Mouse (Mus musculus): ENCODE results near the gene Tmem30b. TPM values are rescaled to one million over a fixed set of nuclear protein-coding genes. Genes with fewer than 3 reads are reported as not detected.

Tmem30b gene
- polyA plus RNA-seq (2015; fragmentation: Nextera tagmentation; extraction: Ambion mirVana) = 0.18 and 0.37 TPM in 2 replicates

DNA sequence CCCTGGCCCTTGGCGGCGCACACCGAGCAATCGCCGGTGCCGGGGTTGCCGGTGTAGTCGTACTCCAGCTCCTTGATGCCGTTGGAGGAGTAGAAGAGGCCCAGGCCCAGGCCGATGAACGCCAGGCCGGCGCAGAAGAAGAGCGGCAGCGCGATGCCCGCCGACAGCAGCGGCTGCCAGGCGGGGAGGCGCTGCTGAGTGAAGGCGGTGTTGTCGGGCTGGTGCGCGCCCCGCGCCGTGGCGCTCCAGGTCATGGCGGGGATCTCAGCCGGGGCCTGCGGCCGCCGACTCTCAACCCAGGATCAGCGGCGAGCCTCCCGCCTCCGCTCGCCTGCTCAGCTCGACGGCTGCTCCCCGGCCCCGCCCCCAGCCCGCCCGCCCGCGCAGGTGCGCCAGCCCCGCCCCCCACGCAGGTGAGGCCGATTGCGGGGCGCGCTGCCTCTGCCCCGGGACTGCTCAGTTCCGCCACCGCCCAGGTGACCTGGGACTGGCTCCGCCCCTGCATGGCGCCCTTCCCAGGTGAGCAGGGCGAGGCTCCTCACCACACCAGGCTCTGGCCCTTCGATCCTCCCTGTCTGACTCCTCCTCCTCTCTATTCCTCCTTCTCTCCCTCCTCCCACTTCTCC, at the start of gene Tmem30b:
Gene Tmem30b (minus strand): TSS at position 307 of the 626 bp plus-strand sequence.
- Histone ChIP-seq H3K4me2 (ENCODE audit: low read length) (peak within 1 kb of the TSS; percentile 55), H3K27me3 (ENCODE audit: control insufficient read depth, insufficient read depth, low read depth, low read length) (peaks cover 73% of the 10 kb centered on the region), H3K9ac (ENCODE audit: low read depth, low read length) (no peak within 1 kb of the TSS), H3K4me1 (ENCODE audit: control insufficient read depth, insufficient read depth, low read length) (peaks cover 10% of the 10 kb centered on the region), H3K9me3 (replicated peaks; ENCODE audit: control insufficient read depth, low read length, poor library complexity, severe bottlenecking) (no peaks in the 10 kb centered on the region), H3K27ac (ENCODE audit: low read length) (no peak within 1 kb of the TSS), H3K36me3 (ENCODE audit: control insufficient read depth, insufficient read depth, low read length) (no peaks in the 10 kb centered on the region), H3K4me3 (ENCODE audit: low read depth, low read length) (peak within 1 kb of the TSS; percentile 41)
- ATAC-seq = 0 out of 2 replicates have a peak, but pooled peaks have one; percentile 51
- WGBS = 3% methylated on average over 45 of the region's 61 CpGs

DNA sequence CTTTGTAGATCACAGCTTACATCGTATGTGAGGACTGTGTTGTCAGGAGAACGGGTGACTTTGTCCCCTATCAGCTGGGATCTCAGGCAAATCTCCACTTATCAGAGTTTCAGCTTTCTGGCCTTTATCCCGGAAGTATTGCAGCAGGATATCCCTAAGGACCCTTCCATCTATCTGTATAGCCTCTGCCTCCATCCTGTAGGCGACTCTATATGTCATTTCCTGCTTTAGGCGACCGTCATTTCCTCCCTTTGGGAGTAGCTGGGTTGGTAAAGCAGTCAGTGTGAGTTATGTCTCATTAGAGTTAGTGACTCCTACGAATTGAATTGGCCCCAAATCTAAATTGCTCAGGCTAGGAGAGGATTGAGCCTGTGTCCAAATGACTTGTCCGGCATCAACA, 49.0 kb upstream of the Tmem30b start:
- H3K4me3 ChIP-seq (ENCODE audit: low read depth, low read length) = no peak overlapping the region
- 86% methylated on average over 8 of the region's 8 CpGs for WGBS

GRCm38 (mm10) chr12:73594177-73594745, 48.1 kb upstream of the Tmem30b start:
- no peaks in the 10 kb centered on the region for H3K36me3 ChIP-seq (ENCODE audit: control insufficient read depth, insufficient read depth, low read length)
- ATAC-seq = no peak
- H3K9ac ChIP-seq (ENCODE audit: low read depth, low read length) = no peak overlapping the region
- H3K27me3 ChIP-seq (ENCODE audit: control insufficient read depth, insufficient read depth, low read depth, low read length) = no peaks in the 10 kb centered on the region
- no peak overlapping the region for H3K27ac ChIP-seq (ENCODE audit: low read length)
- no peaks in the 10 kb centered on the region for H3K9me3 ChIP-seq (replicated peaks; ENCODE audit: control insufficient read depth, low read length, poor library complexity, severe bottlenecking)
- H3K4me2 ChIP-seq (ENCODE audit: low read length) = no peak overlapping the region
- no peak overlapping the region for H3K4me3 ChIP-seq (ENCODE audit: low read depth, low read length)
- H3K4me1 ChIP-seq (ENCODE audit: control insufficient read depth, insufficient read depth, low read length) = no peaks in the 10 kb centered on the region
- WGBS = 91% methylated on average over 9 of the region's 9 CpGs

More for the DNA sequence above, 49.0 kb upstream of the Tmem30b start:
- Histone ChIP-seq H3K27me3 (ENCODE audit: control insufficient read depth, insufficient read depth, low read depth, low read length) (no peaks in the 10 kb centered on the region), H3K4me2 (ENCODE audit: low read length) (no peak overlapping the region), H3K4me1 (ENCODE audit: control insufficient read depth, insufficient read depth, low read length) (no peaks in the 10 kb centered on the region), H3K36me3 (ENCODE audit: control insufficient read depth, insufficient read depth, low read length) (no peaks in the 10 kb centered on the region), H3K27ac (ENCODE audit: low read length) (no peak overlapping the region), H3K9ac (ENCODE audit: low read depth, low read length) (no peak overlapping the region), H3K9me3 (replicated peaks; ENCODE audit: control insufficient read depth, low read length, poor library complexity, severe bottlenecking) (no peaks in the 10 kb centered on the region)
- ATAC-seq = no peak

GRCm38 (mm10) chr12:73593021-73593798, 47.0 kb upstream of the Tmem30b start:
- Histone ChIP-seq H3K4me1 (ENCODE audit: control insufficient read depth, insufficient read depth, low read length) (no peaks in the 10 kb centered on the region), H3K4me2 (ENCODE audit: low read length) (no peak overlapping the region), H3K36me3 (ENCODE audit: control insufficient read depth, insufficient read depth, low read length) (no peaks in the 10 kb centered on the region), H3K27me3 (ENCODE audit: control insufficient read depth, insufficient read depth, low read depth, low read length) (no peaks in the 10 kb centered on the region), H3K4me3 (ENCODE audit: low read depth, low read length) (no peak overlapping the region), H3K9me3 (replicated peaks; ENCODE audit: control insufficient read depth, low read length, poor library complexity, severe bottlenecking) (no peaks in the 10 kb centered on the region), H3K27ac (ENCODE audit: low read length) (no peak overlapping the region), H3K9ac (ENCODE audit: low read depth, low read length) (no peak overlapping the region)
- 92% methylated on average over 12 of the region's 12 CpGs for WGBS
- no peak for ATAC-seq

GRCm38 (mm10) chr12:73591625-73592024, 45.4 kb upstream of the Tmem30b start:
- 85% methylated on average over 7 of the region's 11 CpGs for WGBS
- no peak for ATAC-seq
- H3K9me3 ChIP-seq (replicated peaks; ENCODE audit: control insufficient read depth, low read length, poor library complexity, severe bottlenecking) = no peaks in the 10 kb centered on the region

GRCm38 (mm10) chr12:73590627-73591276, 44.6 kb upstream of the Tmem30b start:
- WGBS = 73% methylated on average over 15 of the region's 15 CpGs
- H3K36me3 ChIP-seq (ENCODE audit: control insufficient read depth, insufficient read depth, low read length) = no peaks in the 10 kb centered on the region
- no peak overlapping the region for H3K4me2 ChIP-seq (ENCODE audit: low read length)
- H3K27me3 ChIP-seq (ENCODE audit: control insufficient read depth, insufficient read depth, low read depth, low read length) = peaks cover 3% of the 10 kb centered on the region; the same call in 1 of the 2 replicates
- ATAC-seq = no peak
- H3K9me3 ChIP-seq (replicated peaks; ENCODE audit: control insufficient read depth, low read length, poor library complexity, severe bottlenecking) = no peaks in the 10 kb centered on the region
- no peak overlapping the region for H3K27ac ChIP-seq (ENCODE audit: low read length)
- H3K4me1 ChIP-seq (ENCODE audit: control insufficient read depth, insufficient read depth, low read length) = peaks cover 6% of the 10 kb centered on the region; the same call in 1 of the 2 replicates
- no peak overlapping the region for H3K9ac ChIP-seq (ENCODE audit: low read depth, low read length)
- H3K4me3 ChIP-seq (ENCODE audit: low read depth, low read length) = no peak overlapping the region

More at GRCm38 (mm10) chr12:73591625-73592024, 45.4 kb upstream of the Tmem30b start:
- H3K4me2 ChIP-seq (ENCODE audit: low read length) = no peak overlapping the region
- H3K4me3 ChIP-seq (ENCODE audit: low read depth, low read length) = no peak overlapping the region
- H3K4me1 ChIP-seq (ENCODE audit: control insufficient read depth, insufficient read depth, low read length) = no peaks in the 10 kb centered on the region
- no peaks in the 10 kb centered on the region for H3K36me3 ChIP-seq (ENCODE audit: control insufficient read depth, insufficient read depth, low read length)
- no peak overlapping the region for H3K9ac ChIP-seq (ENCODE audit: low read depth, low read length)
- no peak overlapping the region for H3K27ac ChIP-seq (ENCODE audit: low read length)
- H3K27me3 ChIP-seq (ENCODE audit: control insufficient read depth, insufficient read depth, low read depth, low read length) = no peaks in the 10 kb centered on the region; the same call in 1 of the 2 replicates

- H3K36me3 ChIP-seq (ENCODE audit: control insufficient read depth, insufficient read depth, low read length) = no peaks in the 10 kb centered on the region
- no peak overlapping the region for H3K4me3 ChIP-seq (ENCODE audit: low read depth, low read length)
- no peak overlapping the region for H3K4me2 ChIP-seq (ENCODE audit: low read length)
- H3K27me3 ChIP-seq (ENCODE audit: control insufficient read depth, insufficient read depth, low read depth, low read length) = peaks cover 6% of the 10 kb centered on the region
- WGBS = 67% methylated on average over 3 of the region's 3 CpGs
- no peak for ATAC-seq
- H3K9me3 ChIP-seq (replicated peaks; ENCODE audit: control insufficient read depth, low read length, poor library complexity, severe bottlenecking) = no peaks in the 10 kb centered on the region
- no peak overlapping the region for H3K9ac ChIP-seq (ENCODE audit: low read depth, low read length)
- H3K4me1 ChIP-seq (ENCODE audit: control insufficient read depth, insufficient read depth, low read length) = peaks cover 15% of the 10 kb centered on the region
- no peak overlapping the region for H3K27ac ChIP-seq (ENCODE audit: low read length)
Measured at GRCm38 (mm10) chr12:73587262-73587661, 41.1 kb upstream of the Tmem30b start.

DNA sequence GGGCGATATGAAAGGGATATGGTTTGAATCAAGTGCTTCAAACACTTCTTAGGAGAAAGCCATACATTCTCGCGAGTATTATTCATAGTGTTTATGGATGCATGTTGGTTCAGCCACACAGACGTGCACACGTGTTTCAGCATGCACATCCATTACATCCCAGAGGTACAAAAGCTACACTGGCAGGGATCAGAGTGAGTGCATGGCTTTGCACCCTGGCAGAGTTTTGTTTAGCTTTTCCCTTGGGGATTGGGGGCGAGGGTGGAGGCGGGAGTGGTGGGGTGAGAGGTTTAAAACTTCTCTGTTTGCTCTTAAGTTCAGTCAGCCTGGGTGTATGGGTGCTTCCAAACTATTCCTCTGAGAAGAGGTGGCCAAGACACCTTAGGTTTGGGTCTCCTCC, 39.7 kb upstream of the Tmem30b start:
- Histone ChIP-seq H3K4me2 (ENCODE audit: low read length) (peak overlapping the region; percentile 95), H3K4me3 (ENCODE audit: low read depth, low read length) (peak overlapping the region; percentile 79), H3K36me3 (ENCODE audit: control insufficient read depth, insufficient read depth, low read length) (no peaks in the 10 kb centered on the region), H3K9me3 (replicated peaks; ENCODE audit: control insufficient read depth, low read length, poor library complexity, severe bottlenecking) (no peaks in the 10 kb centered on the region), H3K4me1 (ENCODE audit: control insufficient read depth, insufficient read depth, low read length) (peaks cover 15% of the 10 kb centered on the region), H3K9ac (ENCODE audit: low read depth, low read length) (peak overlapping the region; percentile 70), H3K27me3 (ENCODE audit: control insufficient read depth, insufficient read depth, low read depth, low read length) (peaks cover 6% of the 10 kb centered on the region), H3K27ac (ENCODE audit: low read length) (no peak overlapping the region)
- 2% methylated on average over 7 of the region's 7 CpGs for WGBS
- no peak for ATAC-seq

Measured in midbrain, embryonic 16.5 days (tissue).